Mouse (Mus musculus) testis, adult 2 months (tissue): Measurements from ENCODE around the gene Epor. TPM values are rescaled to one million over a fixed set of nuclear protein-coding genes. Genes with fewer than 3 reads are reported as not detected.

ENCODE experiments used
- H3K27ac ChIP-seq: fragments of 200-500 bp; 2 replicates; pipeline ENCODE4 v1.5.1; 2012; ENCODE audit warnings: low read depth, low read length; ENCODE audit not compliant: control insufficient read depth, insufficient read depth
- H3K27me3 ChIP-seq: fragments of 200-500 bp; 2 replicates; pipeline ENCODE4 v1.6.1; 2012; ENCODE audit warnings: mild to moderate bottlenecking, low read length, moderate library complexity; ENCODE audit not compliant: control insufficient read depth, insufficient read depth
- H3K36me3 ChIP-seq: fragments of 200-500 bp; 2 replicates; pipeline ENCODE4 v1.6.1; 2012; ENCODE audit warnings: mild to moderate bottlenecking, low read length; ENCODE audit not compliant: control insufficient read depth, insufficient read depth
- H3K4me1 ChIP-seq: fragments of 200-500 bp; 2 replicates; pipeline ENCODE4 v1.6.1; 2012; ENCODE audit warnings: low read length; ENCODE audit not compliant: control insufficient read depth, insufficient read depth
- H3K4me3 ChIP-seq: fragments of 200-500 bp; 2 replicates; pipeline ENCODE4 v1.5.1; 2012; ENCODE audit warnings: low read depth, mild to moderate bottlenecking, low read length, moderate library complexity, mixed read lengths; ENCODE audit not compliant: control insufficient read depth
- CTCF ChIP-seq: fragments of 200-500 bp; IDR thresholded peaks from 2 replicates; pipeline ENCODE4 v1.5.1; 2012; ENCODE audit warnings: low read depth, mild to moderate bottlenecking, inconsistent platforms, low read length, moderate library complexity; ENCODE audit not compliant: control insufficient read depth, insufficient read depth, insufficient replicate concordance
- POLR2A ChIP-seq: fragments of 200-500 bp; IDR thresholded peaks from 2 replicates; pipeline ENCODE4 v1.6.1; 2012; ENCODE audit warnings: low read depth, mild to moderate bottlenecking, inconsistent platforms, low read length, moderate library complexity; ENCODE audit not compliant: control insufficient read depth
- polyA plus RNA-seq: library from polyadenylated mRNA; depleted of rRNA; stranded (reverse); fragments of >200 nt; gene quantifications from 2 replicates; pipeline ENCODE4 v1.2.3, GENCODE M21; 2012

Gene Epor
- polyA plus RNA-seq, 1 experiment = 1.5 TPM

DNA sequence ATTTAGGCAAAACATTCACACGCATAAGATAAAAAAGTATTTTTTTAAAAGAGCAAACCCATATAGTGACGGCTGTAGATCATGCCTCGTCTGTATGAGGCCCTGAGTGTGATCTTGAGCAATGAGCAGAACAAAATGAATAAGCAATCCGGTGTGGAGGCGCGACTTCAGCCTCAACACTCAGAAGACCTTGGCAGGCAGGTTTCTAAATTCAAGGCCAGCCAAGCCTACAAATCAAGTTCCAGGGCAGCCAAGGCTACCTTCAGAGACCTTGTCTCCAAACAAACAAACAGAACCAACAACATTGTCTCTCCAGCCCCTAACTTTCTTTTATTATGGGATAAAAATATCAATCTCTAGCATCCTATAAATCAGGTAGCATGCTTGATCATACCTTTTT is 37.0 kb upstream of the Epor start:
- H3K27ac ChIP-seq = no peak overlapping the region
- peaks cover 2% of the 10 kb centered on the region; the same call in 1 of the 2 replicates for H3K36me3 ChIP-seq
- no peaks in the 10 kb centered on the region for H3K27me3 ChIP-seq
- no peak overlapping the region; the same call in 1 of the 2 replicates for H3K4me3 ChIP-seq
- no peak for TF ChIP-seq POLR2A
- no peak for TF ChIP-seq CTCF
- peaks cover 9% of the 10 kb centered on the region for H3K4me1 ChIP-seq

DNA sequence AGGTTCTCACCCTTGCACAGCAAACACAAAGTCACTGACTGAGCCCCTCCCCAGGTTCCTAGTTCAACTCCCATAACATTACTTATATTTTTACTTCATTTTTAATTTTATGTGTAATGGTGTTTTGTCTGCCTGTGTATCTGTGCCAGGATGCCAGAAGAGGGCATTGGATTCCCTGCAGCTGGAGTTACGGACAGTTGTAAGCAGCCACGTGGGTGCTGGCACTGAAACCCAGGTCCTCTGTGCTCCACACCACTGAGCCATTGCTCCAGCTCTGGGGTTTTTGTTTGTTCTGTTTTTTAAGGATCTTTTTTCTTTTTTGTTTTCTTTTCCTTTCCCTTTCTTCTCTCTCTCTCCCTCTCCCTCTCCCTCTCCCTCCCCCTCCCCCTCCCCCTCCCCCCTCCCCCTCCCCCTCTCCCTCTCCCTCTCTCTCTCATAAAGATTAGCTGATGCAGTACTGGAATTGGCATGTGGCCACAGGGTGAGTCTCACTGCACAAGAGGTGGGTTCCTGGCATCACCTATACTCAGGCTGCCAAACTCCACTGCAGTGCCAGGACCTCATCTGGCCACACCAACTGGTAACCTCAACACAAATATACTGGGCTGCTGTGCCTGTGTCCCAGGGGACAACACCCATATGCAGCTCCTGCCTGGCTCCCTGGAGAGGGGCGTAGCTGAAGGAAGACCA is 33.0 kb upstream of the Epor start:
- TF ChIP-seq POLR2A (no peak), CTCF (no peak)
- Histone ChIP-seq H3K27me3 (no peaks in the 10 kb centered on the region), H3K36me3 (peaks cover 2% of the 10 kb centered on the region), H3K4me1 (peaks cover 4% of the 10 kb centered on the region), H3K27ac (no peak overlapping the region), H3K4me3 (no peak overlapping the region)

DNA sequence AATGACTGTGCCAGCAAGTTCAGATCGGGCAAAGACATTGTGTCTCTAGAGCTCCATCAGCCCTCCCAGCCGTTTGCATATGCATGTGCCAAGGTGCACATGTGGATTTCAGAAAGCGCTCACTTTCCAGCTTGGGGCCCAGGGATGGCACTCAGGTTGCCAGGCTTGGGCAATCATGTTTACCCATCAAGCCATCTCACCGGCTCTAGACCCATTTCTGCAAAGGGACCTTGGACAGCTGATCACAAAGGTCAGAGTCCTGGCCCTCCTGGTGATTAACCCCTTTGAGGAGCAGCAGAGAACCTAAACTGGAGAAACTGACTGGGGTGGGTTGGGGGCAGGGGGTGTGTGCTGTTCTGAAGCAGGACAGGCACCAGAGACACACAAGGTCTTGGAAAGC is 28.9 kb upstream of the Epor start:
- no peak overlapping the region for H3K27ac ChIP-seq
- H3K4me1 ChIP-seq = peaks cover 26% of the 10 kb centered on the region
- H3K27me3 ChIP-seq = peaks cover 5% of the 10 kb centered on the region; the same call in 1 of the 2 replicates
- no peak overlapping the region; the same call in 1 of the 2 replicates for H3K4me3 ChIP-seq
- no peak for TF ChIP-seq POLR2A
- no peak for TF ChIP-seq CTCF
- H3K36me3 ChIP-seq = peaks cover 2% of the 10 kb centered on the region

DNA sequence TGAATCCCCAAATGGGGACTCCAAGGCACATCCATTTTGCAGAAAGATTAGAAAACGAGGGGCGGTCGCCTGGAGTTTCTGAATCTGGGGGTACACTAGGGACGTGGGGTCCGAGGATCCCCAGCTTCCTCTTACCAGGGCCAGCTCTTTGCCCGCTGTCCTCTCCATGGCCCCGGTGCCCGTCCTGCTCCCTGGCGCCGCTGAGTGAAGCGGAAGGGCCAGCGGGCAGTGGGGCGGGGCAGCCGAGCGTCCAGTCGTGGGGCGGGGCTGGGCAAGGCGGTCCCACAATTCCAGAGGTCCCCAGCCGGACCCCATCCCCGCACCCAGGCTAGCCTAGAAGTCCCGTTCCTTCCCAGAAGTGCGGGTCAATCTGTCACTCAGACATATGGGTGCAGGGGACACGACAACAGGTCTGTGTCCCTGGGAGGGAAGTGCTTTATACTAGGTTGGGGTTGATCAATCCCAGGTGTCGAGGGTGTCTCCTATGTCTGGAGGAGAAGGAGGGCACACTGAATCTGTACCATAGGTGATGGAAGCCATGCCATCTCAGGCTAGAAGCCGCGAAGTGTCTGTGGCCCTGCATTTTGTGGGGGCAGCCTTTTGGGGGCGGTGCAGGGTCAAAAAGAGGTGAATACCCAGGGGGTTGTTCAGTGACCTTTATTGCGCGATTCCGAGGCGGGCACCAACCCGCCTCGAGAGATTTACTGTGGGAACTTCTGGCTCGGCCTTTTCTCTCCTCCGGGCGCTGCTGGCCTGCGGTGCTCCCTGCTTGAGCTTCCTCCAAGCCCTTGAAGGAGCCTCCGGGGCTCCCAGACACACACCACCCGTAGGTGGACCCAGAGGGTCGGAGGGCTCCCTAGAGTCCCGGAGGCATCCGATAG is 26.2 kb upstream of the Epor start, which contains the start of gene Rgl3:
Rgl3 (minus strand) TSS at position 217 of the 881 bp plus-strand sequence.
- H3K36me3 ChIP-seq = peaks cover 2% of the 10 kb centered on the region
- H3K27me3 ChIP-seq = peaks cover 5% of the 10 kb centered on the region; the same call in 1 of the 2 replicates
- peak within 1 kb of the TSS; percentile 47 for H3K4me3 ChIP-seq
- H3K4me1 ChIP-seq = peaks cover 26% of the 10 kb centered on the region
- no peak within 1 kb of the TSS for H3K27ac ChIP-seq
- no peak for TF ChIP-seq CTCF

DNA sequence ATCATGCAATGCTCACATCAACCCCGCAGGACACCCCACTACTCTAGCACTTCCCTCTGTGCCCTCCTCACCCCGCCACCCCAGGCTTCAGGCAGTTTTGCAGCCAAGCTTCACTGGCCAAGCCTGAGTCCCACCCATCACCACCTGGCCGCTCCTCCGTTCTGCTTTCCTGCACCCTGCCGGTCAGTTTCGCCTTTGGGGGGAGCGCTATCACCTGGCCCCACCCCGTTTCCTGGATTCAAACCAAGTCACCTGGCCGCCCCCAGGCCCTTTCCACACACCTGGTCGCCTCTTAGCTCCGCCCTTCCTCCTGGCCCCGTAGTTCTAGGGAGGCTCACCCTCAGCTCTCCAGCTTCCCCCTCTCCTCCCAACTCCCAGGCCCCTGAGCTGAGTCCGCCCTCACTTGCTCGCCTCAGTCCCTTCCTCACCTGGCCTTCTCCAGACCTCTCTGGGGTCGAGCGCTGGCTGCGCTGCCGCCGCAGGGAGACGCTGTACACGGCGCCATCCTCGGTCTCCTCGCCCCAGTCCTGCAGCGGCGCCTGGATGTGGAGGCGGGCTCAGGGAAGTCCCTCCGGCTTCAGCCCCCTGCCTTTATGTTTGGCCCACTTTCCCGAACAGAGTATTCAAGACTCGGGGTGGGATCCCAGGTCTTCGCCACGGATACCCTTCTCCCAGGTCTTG is 25.3 kb upstream of the Epor start:
- Histone ChIP-seq H3K36me3 (peaks cover 2% of the 10 kb centered on the region), H3K4me1 (peaks cover 26% of the 10 kb centered on the region), H3K4me3 (peak overlapping the region; percentile 8), H3K27ac (no peak overlapping the region), H3K27me3 (peaks cover 5% of the 10 kb centered on the region; the same call in 1 of the 2 replicates)
- TF ChIP-seq CTCF (no peak), POLR2A (no peak)

DNA sequence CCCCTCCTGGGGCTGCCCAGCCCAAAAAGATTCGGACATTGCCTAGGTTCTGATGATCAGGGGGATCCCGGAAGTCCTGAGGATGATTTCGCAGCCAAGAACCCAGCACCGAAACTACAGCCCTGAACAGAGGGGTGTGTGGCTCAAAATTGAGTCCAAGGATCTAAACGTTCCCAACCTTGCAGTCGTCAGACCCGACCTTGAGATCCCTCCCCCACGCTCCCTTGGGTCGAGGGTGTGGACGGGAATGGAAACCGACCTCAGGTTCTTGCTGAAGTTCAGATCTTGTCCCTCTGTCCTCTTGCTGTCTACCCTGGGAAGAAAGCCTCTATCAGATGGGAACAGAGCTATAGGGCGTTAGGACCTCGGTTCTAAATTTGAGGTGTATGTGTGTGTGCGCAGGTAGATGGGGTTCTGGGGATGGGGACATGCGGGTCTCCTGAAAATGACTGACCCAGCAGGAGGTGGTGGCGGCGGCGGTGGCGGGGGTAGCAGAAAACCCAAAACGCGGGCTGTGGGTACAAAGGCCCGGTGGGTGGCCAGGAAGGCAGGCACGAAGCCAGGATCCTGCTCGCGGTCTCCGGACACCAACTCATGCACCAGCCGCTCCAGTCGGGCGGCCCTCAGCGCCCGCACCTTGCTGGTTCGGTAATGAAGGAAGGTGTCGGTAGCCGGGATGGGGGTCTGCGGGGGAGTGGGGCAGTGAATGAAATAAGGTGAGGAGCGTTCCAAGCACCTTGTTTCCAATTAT is 24.5 kb upstream of the Epor start:
- peaks cover 2% of the 10 kb centered on the region for H3K36me3 ChIP-seq
- no peak overlapping the region for H3K27ac ChIP-seq
- no peak overlapping the region for H3K4me3 ChIP-seq
- H3K27me3 ChIP-seq = peaks cover 5% of the 10 kb centered on the region; the same call in 1 of the 2 replicates
- TF ChIP-seq POLR2A (no peak), CTCF (no peak)
- H3K4me1 ChIP-seq = peaks cover 26% of the 10 kb centered on the region
